Mouse (Mus musculus) heart, embryonic 14.5 days (tissue): ENCODE measurements around the gene Ass1. TPM values are rescaled to one million over a fixed set of nuclear protein-coding genes. Genes with fewer than 3 reads are reported as not detected.
A peak's percentile ranks its signal among the peaks of the same experiment; 100 is the strongest.

Experiments
- ATAC-seq: fragments of 200-750 bp; cut with Nextera tagmentation; 2 replicates; pipeline ENCODE4 v1.8.0; 2017; ENCODE audit warnings: low read depth, moderate TSS enrichment; ENCODE audit not compliant: insufficient number of reproducible peaks, insufficient read depth, low FRiP score
- H3K27ac ChIP-seq, 2 experiments: fragments of 200-500 bp in 1 of 2; fragments of 300-500 bp in 1 of 2; sonication (generic) in 1 of 2; replicated peaks in 1 of 2; 2 replicates each; pipeline ENCODE4 v1.5.1; 2012 to 2014; ENCODE audit warnings: low read depth in 2 of 2, low read length in 2 of 2, control low read depth in 1 of 2, mild to moderate bottlenecking in 1 of 2, mixed read lengths in 1 of 2; ENCODE audit not compliant: control insufficient read depth in 1 of 2, insufficient read depth in 1 of 2
- H3K27me3 ChIP-seq: fragments of 300-500 bp; sonication (generic); 2 replicates; pipeline ENCODE4 v1.6.1; 2014; ENCODE audit warnings: mild to moderate bottlenecking, low read length, control low read depth; ENCODE audit not compliant: control insufficient read depth, insufficient read depth
- H3K36me3 ChIP-seq: fragments of 300-500 bp; sonication (generic); 2 replicates; pipeline ENCODE4 v1.6.1; 2014; ENCODE audit warnings: mild to moderate bottlenecking, control low read depth, low read length, mixed read lengths; ENCODE audit not compliant: control insufficient read depth, insufficient read depth
- H3K4me1 ChIP-seq, 2 experiments: fragments of 200-500 bp in 1 of 2; fragments of 300-500 bp in 1 of 2; sonication (generic) in 1 of 2; 2 replicates each; pipeline ENCODE4 v1.6.1; 2012 to 2014; ENCODE audit warnings: low read length in 2 of 2, control low read depth in 1 of 2, mixed read lengths in 1 of 2; ENCODE audit not compliant: control insufficient read depth in 2 of 2, insufficient read depth in 2 of 2
- H3K4me2 ChIP-seq: fragments of 300-500 bp; sonication (generic); 2 replicates; pipeline ENCODE4 v1.6.1; 2014; ENCODE audit warnings: mild to moderate bottlenecking, low read length
- H3K4me3 ChIP-seq, 2 experiments: fragments of 200-500 bp in 1 of 2; fragments of 300-500 bp in 1 of 2; sonication (generic) in 1 of 2; 2 replicates each; pipeline ENCODE4 v1.5.1; 2012 to 2014; ENCODE audit warnings: low read length in 2 of 2, mild to moderate bottlenecking in 2 of 2, control low read depth in 1 of 2, low read depth in 1 of 2, moderate library complexity in 1 of 2; ENCODE audit not compliant: control insufficient read depth in 1 of 2, insufficient read depth in 1 of 2
- H3K9ac ChIP-seq: fragments of 300-500 bp; sonication (generic); 2 replicates; pipeline ENCODE4 v1.6.1; 2014; ENCODE audit warnings: mild to moderate bottlenecking, low read length
- H3K9me3 ChIP-seq: fragments of 300-500 bp; sonication (generic); 2 replicates; pipeline ENCODE4 v1.6.1; 2016; ENCODE audit warnings: low read length, control low read depth; ENCODE audit not compliant: control insufficient read depth
- WGBS: fragments of 180-500 bp; shearing (Covaris S2); extraction: QIAGEN DNeasy Blood & Tissue Kit; methylation state at CpG from one replicate; pipeline ENCODE4 v1.1.7; 2014; 5-methylcytosine and 5-hydroxymethylcytosine counted together
- polyA plus RNA-seq: library from polyadenylated mRNA; unstranded; fragments of >200 nt; fragmentation: Nextera tagmentation; extraction: Ambion mirVana; gene quantifications from 2 replicates; pipeline ENCODE4 v1.2.1, GENCODE M21; 2014

The Ass1 gene
- polyA plus RNA-seq: 8.5 and 10.0 TPM in 2 replicates

GRCm38 (mm10) chr2:31469931-31470682 lies at the start of gene Ass1:
Ass1 (plus strand) TSS chr2:31470207.
- H3K27me3 ChIP-seq: peaks cover 39% of the 10 kb centered on the region
- peak within 1 kb of the TSS; percentile 48 to 49 for H3K4me3 ChIP-seq
- H3K9ac ChIP-seq: peak within 1 kb of the TSS; percentile 54
- H3K36me3 ChIP-seq: no peaks in the 10 kb centered on the region
- no peaks in the 10 kb centered on the region for H3K9me3 ChIP-seq
- WGBS: under 1% methylated on average over 40 of the region's 49 CpGs
- peak; percentile 71 for ATAC-seq
- H3K4me2 ChIP-seq: peak within 1 kb of the TSS; percentile 96
- peaks cover 0 to 13% of the 10 kb centered on the region in 2 experiments; a peak in 2 of 4 replicates for H3K4me1 ChIP-seq
- no peak within 1 kb of the TSS for H3K27ac ChIP-seq

DNA sequence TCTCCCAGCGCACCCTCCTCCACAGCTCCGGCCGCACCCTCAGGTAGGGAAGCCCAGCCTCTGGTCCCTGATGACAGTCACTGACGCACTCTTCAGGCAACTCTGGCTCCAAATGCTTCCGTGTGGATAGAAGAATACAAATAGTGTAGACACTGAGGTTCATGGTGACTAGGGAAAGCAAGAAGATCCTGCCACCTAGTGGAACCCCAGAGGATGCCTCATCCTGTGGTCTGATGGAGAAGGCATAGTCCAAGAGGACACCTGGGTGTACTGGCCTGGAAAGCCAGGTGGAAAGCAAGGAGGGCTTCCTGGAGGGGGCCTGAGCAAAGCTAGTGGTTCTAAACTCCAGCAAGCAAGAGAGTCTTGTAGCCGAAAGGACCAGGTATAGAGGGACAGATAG lies 49.1 kb upstream of the Ass1 start:
- Histone ChIP-seq H3K36me3 (no peaks in the 10 kb centered on the region), H3K27me3 (no peaks in the 10 kb centered on the region; the same call in 1 of the 2 replicates), H3K9me3 (no peaks in the 10 kb centered on the region), H3K4me2 (no peak overlapping the region), H3K4me1 (peaks cover 0 to 4% of the 10 kb centered on the region in 2 experiments; a peak in 3 of 4 replicates), H3K4me3 (no peak overlapping the region), H3K9ac (no peak overlapping the region), H3K27ac (no peak overlapping the region)
- no peak for ATAC-seq
- 73% methylated on average over 6 of the region's 6 CpGs for WGBS

- H3K4me3 ChIP-seq: no peak overlapping the region
- peaks cover 0 to 4% of the 10 kb centered on the region in 2 experiments; a peak in 2 of 4 replicates for H3K4me1 ChIP-seq
- ATAC-seq: no peak
- no peak overlapping the region for H3K9ac ChIP-seq
- no peaks in the 10 kb centered on the region for H3K36me3 ChIP-seq
- no peaks in the 10 kb centered on the region for H3K9me3 ChIP-seq
- no peak overlapping the region for H3K4me2 ChIP-seq
- no peak overlapping the region for H3K27ac ChIP-seq
- H3K27me3 ChIP-seq: no peaks in the 10 kb centered on the region; the same call in 1 of the 2 replicates
- WGBS: 65% methylated on average over 6 of the region's 6 CpGs
Observed at GRCm38 (mm10) chr2:31422576-31422975, 47.4 kb upstream of the Ass1 start.

- Histone ChIP-seq H3K4me2 (no peak overlapping the region), H3K27ac (no peak overlapping the region), H3K9me3 (no peaks in the 10 kb centered on the region), H3K9ac (no peak overlapping the region), H3K27me3 (peaks cover 7% of the 10 kb centered on the region; the same call in 1 of the 2 replicates), H3K36me3 (no peaks in the 10 kb centered on the region), H3K4me3 (no peak overlapping the region), H3K4me1 (peaks cover 2 to 4% of the 10 kb centered on the region in 2 experiments; a peak in 2 of 4 replicates)
- no peak; the same call in 1 of the 2 replicates for ATAC-seq
- WGBS: 45% methylated on average over 5 of the region's 5 CpGs
Observed at GRCm38 (mm10) chr2:31431477-31431876, 38.5 kb upstream of the Ass1 start.

DNA sequence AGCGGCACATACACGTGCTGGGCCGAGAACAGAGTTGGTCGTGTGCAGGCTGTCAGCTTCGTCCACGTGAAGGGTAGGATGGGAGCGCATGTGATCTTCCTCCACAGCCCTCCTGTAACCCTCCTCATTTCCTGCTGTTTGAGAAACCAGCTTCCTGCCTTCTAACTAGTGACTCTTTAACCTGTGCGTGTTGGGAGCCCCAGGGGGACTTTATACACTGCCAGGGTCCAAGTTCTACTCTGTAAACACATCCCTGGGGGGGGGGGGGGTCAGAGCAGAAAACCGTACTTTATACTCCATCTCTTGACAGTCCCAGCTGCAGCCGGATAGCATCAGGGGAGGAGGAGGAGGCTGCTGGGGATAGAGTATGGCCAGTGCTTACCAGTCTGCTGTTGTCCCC lies 35.3 kb upstream of the Ass1 start:
- WGBS: 69% methylated on average over 10 of the region's 10 CpGs
- peaks cover 2 to 4% of the 10 kb centered on the region in 2 experiments; a peak in 2 of 4 replicates for H3K4me1 ChIP-seq
- ATAC-seq: no peak

GRCm38 (mm10) chr2:31435567-31435966 lies 34.4 kb upstream of the Ass1 start:
- no peaks in the 10 kb centered on the region for H3K36me3 ChIP-seq
- no peak overlapping the region for H3K4me3 ChIP-seq
- peaks cover 2 to 4% of the 10 kb centered on the region in 2 experiments; a peak in 2 of 4 replicates for H3K4me1 ChIP-seq
- H3K9me3 ChIP-seq: no peaks in the 10 kb centered on the region
- 28% methylated on average over 6 of the region's 6 CpGs for WGBS
- no peak overlapping the region for H3K27ac ChIP-seq
- H3K27me3 ChIP-seq: peaks cover 7% of the 10 kb centered on the region; the same call in 1 of the 2 replicates
- H3K9ac ChIP-seq: no peak overlapping the region
- no peak overlapping the region for H3K4me2 ChIP-seq
- no peak for ATAC-seq

More for the DNA sequence above, 35.3 kb upstream of the Ass1 start:
- peaks cover 7% of the 10 kb centered on the region; the same call in 1 of the 2 replicates for H3K27me3 ChIP-seq
- no peak overlapping the region for H3K4me3 ChIP-seq
- H3K36me3 ChIP-seq: no peaks in the 10 kb centered on the region
- H3K4me2 ChIP-seq: no peak overlapping the region
- no peaks in the 10 kb centered on the region for H3K9me3 ChIP-seq
- H3K27ac ChIP-seq: no peak overlapping the region
- H3K9ac ChIP-seq: no peak overlapping the region

GRCm38 (mm10) chr2:31437480-31438245 lies 32.3 kb upstream of the Ass1 start:
- no peak overlapping the region for H3K27ac ChIP-seq
- ATAC-seq: no peak
- no peak overlapping the region for H3K4me3 ChIP-seq
- H3K36me3 ChIP-seq: no peaks in the 10 kb centered on the region
- no peaks in the 10 kb centered on the region for H3K9me3 ChIP-seq
- H3K4me1 ChIP-seq: peaks cover 0 to 2% of the 10 kb centered on the region in 2 experiments; a peak in 1 of 4 replicates
- 61% methylated on average over 14 of the region's 14 CpGs for WGBS
- H3K27me3 ChIP-seq: peaks cover 7% of the 10 kb centered on the region; the same call in 1 of the 2 replicates
- H3K9ac ChIP-seq: no peak overlapping the region
- H3K4me2 ChIP-seq: no peak overlapping the region
